Mouse (Mus musculus): ENCODE results near the gene Chil1. TPM values are rescaled to one million over a fixed set of nuclear protein-coding genes. Genes with fewer than 3 reads are reported as not detected.

Chil1 gene
- polyA plus RNA-seq, 1 experiment from 2014 or later: 0.96 TPM

Other genes with a start within 250 kb of the Chil1 start
- gene Fmod, start 144.9 kb upstream of the Chil1 start, polyA plus RNA-seq (2016; fragmentation: Nextera tagmentation; extraction: Ambion mirVana): 2.0 and 2.2 TPM in 2 replicates
- gene Btg2, start 103.1 kb upstream of the Chil1 start, polyA plus RNA-seq (2016; fragmentation: Nextera tagmentation; extraction: Ambion mirVana): 32.5 and 40.4 TPM in 2 replicates
- 0.09 TPM in 1 of 2 replicates, not detected in the other for gene Chit1, start 70.9 kb upstream of the Chil1 start, polyA plus RNA-seq (2016; fragmentation: Nextera tagmentation; extraction: Ambion mirVana)
- gene Mybph, start 11.3 kb downstream of the Chil1 start, polyA plus RNA-seq (2016; fragmentation: Nextera tagmentation; extraction: Ambion mirVana): 0.49 and 1.4 TPM in 2 replicates
- gene Adora1, start 53.3 kb downstream of the Chil1 start, polyA plus RNA-seq (2016; fragmentation: Nextera tagmentation; extraction: Ambion mirVana): 0.28 and 0.65 TPM in 2 replicates
- gene Myog, start 107.8 kb downstream of the Chil1 start, polyA plus RNA-seq (2016; fragmentation: Nextera tagmentation; extraction: Ambion mirVana): 0.62 and 3.1 TPM in 2 replicates
- gene Ppfia4, start 150.8 kb downstream of the Chil1 start, polyA plus RNA-seq (2016; fragmentation: Nextera tagmentation; extraction: Ambion mirVana): 2.4 and 2.5 TPM in 2 replicates
- 119 and 126 TPM in 2 replicates for gene Tmem183a, start 179.8 kb downstream of the Chil1 start, polyA plus RNA-seq (2016; fragmentation: Nextera tagmentation; extraction: Ambion mirVana)
- gene 4933406M09Rik, start 203.8 kb downstream of the Chil1 start, polyA plus RNA-seq (2016; fragmentation: Nextera tagmentation; extraction: Ambion mirVana): not detected in 2 replicates
- 37.0 and 37.3 TPM in 2 replicates for gene Cyb5r1, start 223.4 kb downstream of the Chil1 start, polyA plus RNA-seq (2016; fragmentation: Nextera tagmentation; extraction: Ambion mirVana)
- gene Adipor1, start 233.2 kb downstream of the Chil1 start, polyA plus RNA-seq (2016; fragmentation: Nextera tagmentation; extraction: Ambion mirVana): 75.8 and 76.2 TPM in 2 replicates

Data from embryonic facial prominence, embryonic 10.5 days (tissue).